Mouse (Mus musculus) colon, adult 2 months (tissue): Measurements from ENCODE around the gene 1700086D15Rik. TPM values are rescaled to one million over a fixed set of nuclear protein-coding genes. Genes with fewer than 3 reads are reported as not detected.

Source experiments
- polyA plus RNA-seq: library from polyadenylated mRNA; depleted of rRNA; stranded (reverse); fragments of >200 nt; gene quantifications from 2 replicates; pipeline ENCODE4 v1.2.3, GENCODE M21; 2012; rRNA removed

Gene 1700086D15Rik
- not detected in 2 replicates for polyA plus RNA-seq

DNA sequence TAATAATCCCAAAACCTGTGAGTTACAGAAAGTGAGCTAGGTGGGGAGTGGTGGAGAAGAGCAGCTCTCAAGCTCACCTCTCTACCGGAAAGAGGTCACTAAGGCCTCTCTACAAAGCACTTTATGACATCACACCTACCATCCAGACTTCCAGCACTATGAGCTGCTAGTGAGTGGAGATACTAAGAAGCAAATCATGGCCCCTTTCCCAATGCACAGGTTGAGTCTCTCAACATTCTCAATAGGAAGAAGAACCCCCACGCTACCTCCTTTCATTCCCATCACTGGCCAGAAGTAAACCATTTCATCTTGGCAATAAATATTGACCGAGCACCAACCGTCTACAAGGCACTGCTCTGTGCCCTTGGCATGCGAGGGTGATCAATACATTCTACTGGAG lies at the start of gene 1700086D15Rik:
Gene 1700086D15Rik, minus strand, starts transcription at position 101 of the 400 bp plus-strand sequence.

DNA sequence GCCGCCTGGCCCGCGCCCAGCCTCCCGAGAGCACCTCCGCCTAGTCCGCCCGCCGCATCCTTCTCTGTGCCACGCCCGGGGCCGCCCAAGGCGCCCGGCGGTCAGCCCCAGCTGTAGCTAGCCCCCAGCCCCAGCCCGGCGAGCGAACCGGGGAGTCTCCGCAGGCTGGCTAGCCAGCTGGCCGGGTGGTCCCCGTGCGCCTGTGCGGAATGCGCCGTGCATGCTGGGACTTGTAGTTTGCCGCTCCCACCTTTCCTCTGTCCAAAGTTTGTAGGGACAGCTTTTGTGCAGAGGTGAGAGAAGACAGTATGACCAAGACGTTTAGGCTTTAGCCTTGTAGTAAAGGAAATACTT lies 3.1 kb upstream of the 1700086D15Rik start, which contains the start of gene Arhgap44:
Gene Arhgap44, minus strand, starts transcription at position 195 of the 354 bp plus-strand sequence.

Other genes with a start within 250 kb of the 1700086D15Rik start
- gene Elac2, start 180.9 kb downstream of the 1700086D15Rik start, polyA plus RNA-seq: 12.8 and 15.4 TPM in 2 replicates
- 2.6 TPM in 2 replicates for gene Arhgap44, start 3.1 kb upstream of the 1700086D15Rik start, polyA plus RNA-seq
- gene Myocd, start 110.1 kb upstream of the 1700086D15Rik start, polyA plus RNA-seq: 7.9 and 9.0 TPM in 2 replicates